Mouse (Mus musculus) lung, postnatal 25 days (tissue): ENCODE data around the gene Sh3gl1.
A peak's percentile ranks its signal among the peaks of the same experiment; 100 is the strongest.

Source experiments
- DNase-seq: peaks from one replicate; pipeline ENCODE4 v3.0.0; 2022; ENCODE audit warnings: low spot score

Gene Sh3gl1

GRCm38 (mm10) chr17:56040030-56040856 lies 3.8 kb upstream of the Sh3gl1 start, which contains the start of gene Chaf1a:
Gene Chaf1a, plus strand, starts transcription at chr17:56040439.
- DNase-seq: peak; percentile 99

GRCm38 (mm10) chr17:56039345-56039744 lies 2.9 kb upstream of the Sh3gl1 start:
- DNase-seq: no peak

GRCm38 (mm10) chr17:56038583-56039261 lies 2.3 kb upstream of the Sh3gl1 start:
- no peak for DNase-seq

- DNase-seq: no peak
Measured at GRCm38 (mm10) chr17:56036901-56037287, 459 bp upstream of the Sh3gl1 start.

- DNase-seq: no peak
Measured at GRCm38 (mm10) chr17:56035216-56035615, 1.2 kb downstream of the Sh3gl1 start.

- DNase-seq: no peak
Measured at GRCm38 (mm10) chr17:56034726-56035100, 1.7 kb downstream of the Sh3gl1 start.

GRCm38 (mm10) chr17:56034040-56034725 lies 2.3 kb downstream of the Sh3gl1 start:
- DNase-seq: no peak

GRCm38 (mm10) chr17:56032831-56033230 lies 3.6 kb downstream of the Sh3gl1 start:
- peak; percentile 23 for DNase-seq

- no peak for DNase-seq
Measured at GRCm38 (mm10) chr17:56032127-56032733, 4.2 kb downstream of the Sh3gl1 start.

- no peak for DNase-seq
Measured at GRCm38 (mm10) chr17:56031431-56031830, 5.0 kb downstream of the Sh3gl1 start.

GRCm38 (mm10) chr17:56030919-56031318 lies 5.5 kb downstream of the Sh3gl1 start:
- DNase-seq: peak; percentile 24

- DNase-seq: no peak
Measured at GRCm38 (mm10) chr17:56030238-56030870, 6.1 kb downstream of the Sh3gl1 start.

GRCm38 (mm10) chr17:56027801-56028441 lies 8.5 kb downstream of the Sh3gl1 start:
- no peak for DNase-seq

- no peak for DNase-seq
Measured at GRCm38 (mm10) chr17:56026881-56027280, 9.6 kb downstream of the Sh3gl1 start.

- DNase-seq: no peak
Measured at GRCm38 (mm10) chr17:56026303-56026702, 10.1 kb downstream of the Sh3gl1 start.

- no peak for DNase-seq
Measured at GRCm38 (mm10) chr17:56024931-56025330, 11.5 kb downstream of the Sh3gl1 start.

- no peak for DNase-seq
Measured at GRCm38 (mm10) chr17:56024476-56024875, 12.0 kb downstream of the Sh3gl1 start.

- DNase-seq: peak; percentile 62
Measured at GRCm38 (mm10) chr17:56023386-56023785, 13.0 kb downstream of the Sh3gl1 start.

- DNase-seq: no peak
Measured at GRCm38 (mm10) chr17:56022989-56023290, 13.5 kb downstream of the Sh3gl1 start.

GRCm38 (mm10) chr17:56022131-56022988 lies 14.1 kb downstream of the Sh3gl1 start:
- DNase-seq: no peak
